Mouse (Mus musculus) spleen, postnatal 14 days (tissue): ENCODE measurements around the gene Dhx30.

ENCODE experiments used
- DNase-seq, 2 experiments: peaks; one replicate each; pipeline ENCODE4 v3.0.0; 2021 to 2022; ENCODE audit warnings: low spot score in 2 of 2

The Dhx30 gene

GRCm38 (mm10) chr9:110045763-110046377 is 71.8 kb downstream of the Dhx30 start:
- no peak for DNase-seq

GRCm38 (mm10) chr9:110044373-110044772 is 73.3 kb downstream of the Dhx30 start:
- no peak for DNase-seq

- no peak for DNase-seq
These were observed 79.1 kb downstream of the Dhx30 start for GRCm38 (mm10) chr9:110038485-110038884.

- no peak for DNase-seq
These were observed 79.7 kb downstream of the Dhx30 start for GRCm38 (mm10) chr9:110037895-110038294.

- no peak for DNase-seq
These were observed 82.5 kb downstream of the Dhx30 start for GRCm38 (mm10) chr9:110035091-110035490.
